Mouse (Mus musculus) induced T-regulatory cell, adult 2 months (primary cell): ENCODE measurements around the gene 1110051M20Rik.

Experiments
- DNase-seq: peaks from one replicate; pipeline ENCODE4 v3.0.0-alpha.2; 2012; ENCODE audit warnings: low read depth

Gene 1110051M20Rik

DNA sequence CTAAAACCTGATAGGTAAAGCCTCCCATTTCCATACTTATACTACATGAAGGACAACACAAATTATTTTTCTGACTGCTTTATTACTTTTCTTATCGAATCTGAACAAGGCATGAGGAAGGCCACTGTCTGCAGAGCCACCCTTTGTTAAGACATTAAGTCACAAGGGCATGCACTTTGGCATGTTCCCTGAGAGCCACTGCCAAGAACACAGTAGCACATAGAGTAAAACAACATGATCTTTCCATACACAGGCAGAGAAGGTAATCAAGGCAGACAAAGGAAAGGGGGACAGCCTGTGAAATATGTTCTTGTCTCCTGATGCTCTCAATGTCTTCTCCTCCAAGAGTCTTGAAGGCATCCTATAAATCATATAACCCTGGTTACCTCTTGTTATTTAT is 30.7 kb downstream of the 1110051M20Rik start:
- no peak for DNase-seq

- DNase-seq = no peak
These were observed 32.1 kb downstream of the 1110051M20Rik start for GRCm38 (mm10) chr2:91412361-91412760.

DNA sequence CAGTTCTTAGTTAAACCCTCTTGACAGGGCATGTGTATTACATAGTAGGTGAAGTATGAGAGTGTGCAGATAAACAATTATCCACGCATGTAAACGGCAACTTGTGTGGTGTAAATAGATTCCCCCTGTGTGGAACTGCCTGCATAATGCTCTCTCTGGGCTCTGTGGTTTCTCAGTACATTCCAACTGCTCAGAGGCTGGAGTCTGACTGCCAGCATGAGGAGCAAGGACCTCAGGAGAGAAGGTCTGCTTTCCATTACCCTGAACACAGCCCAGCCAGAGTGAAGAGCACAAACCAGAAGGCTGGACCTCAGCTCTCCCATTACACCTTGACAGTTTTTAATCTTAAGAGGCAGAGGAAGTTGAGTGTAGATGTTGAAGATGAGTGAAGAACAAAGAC is 33.0 kb downstream of the 1110051M20Rik start:
- no peak for DNase-seq

- no peak for DNase-seq
These were observed 36.5 kb downstream of the 1110051M20Rik start for GRCm38 (mm10) chr2:91408031-91408430.

- DNase-seq = no peak
These were observed 39.4 kb downstream of the 1110051M20Rik start for GRCm38 (mm10) chr2:91405071-91405470.

DNA sequence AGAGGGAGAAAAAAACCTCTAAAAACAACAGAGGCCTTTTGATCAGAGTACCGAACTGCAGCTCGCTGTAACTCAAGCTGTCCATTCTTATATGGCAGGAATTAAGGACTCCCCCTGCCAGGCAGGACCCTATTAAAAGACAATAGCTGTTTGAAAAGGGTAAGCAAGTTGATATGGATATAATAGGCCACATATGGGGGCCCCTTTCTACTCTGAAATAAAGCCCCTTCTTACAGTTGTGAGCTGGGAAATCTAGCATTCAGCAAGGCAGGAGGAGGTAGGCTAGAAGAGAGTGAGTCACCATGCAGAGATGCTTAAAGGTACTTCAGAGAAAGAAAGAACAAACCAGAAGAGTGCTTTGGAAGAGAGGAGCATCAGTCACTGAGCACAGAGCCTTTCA is 44.8 kb downstream of the 1110051M20Rik start:
- no peak for DNase-seq

DNA sequence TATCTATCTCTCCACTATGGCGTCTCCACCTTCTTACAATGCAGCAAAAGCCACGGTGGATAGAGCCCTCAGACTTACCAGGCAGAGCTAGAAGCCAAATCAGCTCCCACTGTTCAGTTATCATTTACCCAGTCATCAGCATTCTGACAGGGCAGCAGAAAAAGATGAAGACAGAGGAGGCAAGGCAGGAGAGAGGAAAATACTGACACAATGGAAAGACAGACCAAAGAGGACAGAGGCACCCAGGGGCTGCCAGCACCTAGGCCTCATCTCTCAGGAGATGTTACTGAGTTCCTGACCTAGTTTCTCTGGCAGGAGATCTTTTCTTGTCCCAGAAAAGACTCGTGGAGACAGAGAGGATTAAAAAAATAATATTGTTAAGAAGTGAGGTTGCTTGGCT is 45.3 kb downstream of the 1110051M20Rik start:
- no peak for DNase-seq

- no peak for DNase-seq
These were observed 50.4 kb downstream of the 1110051M20Rik start for GRCm38 (mm10) chr2:91394078-91394477.

DNA sequence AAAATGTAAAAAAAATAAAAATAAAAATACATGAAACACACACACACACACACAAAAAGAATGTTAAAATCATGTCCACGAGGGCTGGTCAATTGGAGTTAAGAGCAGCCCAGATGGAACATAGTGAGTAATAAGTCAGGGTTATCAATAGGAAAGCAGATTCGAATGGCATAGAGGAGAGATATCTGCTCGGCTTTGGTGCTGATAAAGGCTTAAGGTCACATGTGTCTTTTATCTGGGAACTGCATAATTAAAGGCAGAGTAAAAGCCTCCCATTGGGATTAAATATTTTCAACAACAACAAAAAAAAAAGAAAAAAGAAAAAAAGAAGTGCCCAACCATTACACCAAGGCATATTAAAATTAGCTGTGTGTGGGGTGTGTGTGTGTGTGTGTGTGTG is 55.8 kb downstream of the 1110051M20Rik start:
- no peak for DNase-seq

GRCm38 (mm10) chr2:91388281-91388680 is 56.2 kb downstream of the 1110051M20Rik start:
- DNase-seq = no peak

GRCm38 (mm10) chr2:91387287-91387958 is 57.1 kb downstream of the 1110051M20Rik start:
- no peak for DNase-seq

DNA sequence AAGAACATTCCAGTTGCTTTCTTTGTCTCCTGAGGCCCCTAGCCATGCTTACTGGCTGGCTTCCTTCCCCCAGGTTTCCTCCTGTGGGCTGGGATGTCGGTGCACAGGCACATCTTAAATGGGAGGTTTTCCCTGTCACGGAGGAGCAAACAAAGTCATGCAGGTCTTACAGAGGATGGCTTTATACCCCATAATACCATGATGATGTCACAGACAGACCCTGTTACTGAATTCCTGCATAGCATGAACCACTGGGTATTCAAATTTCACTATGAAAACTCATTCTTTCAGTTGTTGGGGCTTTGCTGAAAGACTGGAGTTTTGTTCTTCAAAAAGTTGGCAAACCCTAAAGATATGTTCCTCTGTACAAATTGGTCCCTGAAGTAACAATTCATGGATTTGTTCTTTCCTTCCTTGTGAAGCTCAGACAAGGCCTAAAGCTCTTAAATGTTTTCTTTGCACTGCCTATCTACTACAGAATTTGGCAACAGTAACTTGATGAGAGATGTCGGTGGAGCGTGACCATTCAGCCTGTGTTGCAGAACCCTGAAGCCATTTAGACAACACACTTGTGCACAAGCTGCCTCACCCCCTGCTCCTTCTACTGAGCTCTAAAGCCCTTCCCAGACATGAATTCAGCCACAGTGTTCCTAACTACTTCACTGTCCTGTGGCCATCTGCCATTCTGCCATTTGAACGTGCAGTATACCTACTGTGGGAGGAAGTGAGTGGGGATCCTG is 57.8 kb downstream of the 1110051M20Rik start:
- DNase-seq = no peak

DNA sequence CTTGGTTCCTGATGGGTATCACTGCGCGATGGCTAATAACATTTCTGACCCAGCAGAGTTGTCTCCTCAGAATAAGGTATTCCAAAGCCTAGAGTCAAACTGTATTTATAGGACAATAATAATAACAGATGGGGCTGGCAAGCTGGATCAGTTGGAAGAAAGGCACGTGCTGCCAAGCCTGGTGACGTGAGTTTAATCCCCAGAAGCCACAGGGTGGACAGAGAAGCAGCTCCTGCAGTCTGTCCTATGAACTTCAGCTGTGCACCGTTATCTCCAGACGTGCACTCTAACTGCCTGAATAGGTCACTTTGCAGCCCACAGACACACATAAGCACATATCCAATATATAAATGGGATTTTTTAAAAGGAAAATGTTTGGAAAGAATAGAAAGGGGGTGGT is 61.2 kb downstream of the 1110051M20Rik start:
- no peak for DNase-seq

DNA sequence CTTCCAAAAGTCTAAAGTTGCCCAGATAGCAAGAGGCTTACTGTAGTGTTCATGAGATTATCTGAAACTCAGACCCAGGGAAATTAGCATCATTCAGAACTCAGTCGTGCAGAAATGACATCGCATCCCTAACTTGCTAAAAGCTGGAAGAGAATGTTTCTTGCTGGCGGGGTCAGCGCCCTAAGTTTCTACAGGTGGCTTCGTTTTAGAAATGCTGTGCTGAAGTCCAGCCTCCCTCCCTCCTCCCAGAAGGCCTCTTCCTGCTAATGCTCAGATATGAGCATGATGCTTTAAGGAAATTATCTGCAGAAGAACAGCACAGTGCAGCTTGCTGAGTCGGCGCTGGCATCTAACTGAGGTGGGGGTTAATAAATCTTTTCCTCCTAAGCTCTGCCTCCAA is 67.5 kb downstream of the 1110051M20Rik start:
- no peak for DNase-seq

- DNase-seq = no peak
These were observed 74.2 kb downstream of the 1110051M20Rik start for GRCm38 (mm10) chr2:91370314-91370713.

DNA sequence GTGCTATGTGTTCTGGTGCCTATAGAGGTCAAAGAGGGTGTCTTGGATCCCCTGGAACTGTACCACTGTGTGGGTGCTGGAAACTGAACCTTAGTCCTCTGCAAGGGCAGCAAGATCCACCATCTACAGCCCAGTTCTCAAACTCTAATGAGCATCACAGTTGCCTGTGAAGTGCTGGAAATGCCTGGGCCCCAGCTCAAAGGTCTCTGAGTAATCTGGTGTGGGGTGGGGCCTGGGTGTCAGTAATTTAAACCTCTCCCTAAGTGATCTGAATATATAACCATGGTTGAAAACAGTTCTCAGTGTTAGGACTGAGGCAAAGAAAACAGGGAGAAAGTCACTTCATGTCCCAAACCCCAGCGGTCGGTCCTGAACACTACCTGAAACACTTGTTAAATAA is 81.2 kb downstream of the 1110051M20Rik start:
- no peak for DNase-seq

DNA sequence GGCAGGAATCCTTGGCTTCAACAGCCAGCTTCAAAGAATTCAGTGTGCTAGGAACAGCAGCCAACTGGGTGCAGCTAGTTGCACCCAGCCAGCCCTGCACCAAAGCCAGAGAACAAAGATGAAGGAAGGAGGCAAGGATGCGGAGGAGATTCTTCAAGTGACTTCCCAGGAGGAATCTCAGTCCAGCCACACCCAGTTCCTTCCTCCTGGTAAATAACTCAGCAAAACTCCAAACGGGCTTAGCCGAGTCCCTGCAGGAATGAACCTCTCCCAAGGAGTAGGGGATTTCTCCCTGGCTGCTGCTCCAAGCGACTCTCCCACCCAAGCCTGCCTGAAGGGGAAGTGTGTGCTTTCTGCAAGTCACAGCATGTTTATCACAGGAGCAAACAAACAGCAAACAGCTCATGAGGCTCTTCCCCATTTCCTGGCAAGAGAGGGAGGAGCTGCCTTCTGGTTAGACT is 83.4 kb downstream of the 1110051M20Rik start:
- DNase-seq = no peak

GRCm38 (mm10) chr2:91355767-91356166 is 88.7 kb downstream of the 1110051M20Rik start:
- no peak for DNase-seq

- DNase-seq = no peak
These were observed 89.6 kb downstream of the 1110051M20Rik start for GRCm38 (mm10) chr2:91354727-91355403.

- DNase-seq = no peak
These were observed 90.7 kb downstream of the 1110051M20Rik start for GRCm38 (mm10) chr2:91353854-91354253.

DNA sequence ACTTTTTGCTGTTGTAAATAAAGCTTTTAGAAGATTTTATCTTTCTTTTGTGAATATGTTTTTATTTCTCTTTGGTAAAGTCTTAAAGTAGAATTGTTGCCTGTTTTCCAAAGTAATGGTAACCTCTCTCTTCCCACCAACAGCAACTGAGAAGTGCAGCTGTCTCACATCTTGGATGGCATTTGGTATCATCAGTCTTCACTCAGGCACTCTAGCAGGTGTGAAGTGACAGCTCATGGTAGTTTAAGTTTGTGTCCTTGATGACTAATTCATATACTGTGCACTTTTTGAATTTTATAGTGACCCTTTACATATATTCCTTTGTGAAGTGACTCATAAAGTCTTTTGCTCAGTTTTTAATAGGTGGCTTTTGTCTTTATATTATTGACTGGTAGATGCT is 92.7 kb downstream of the 1110051M20Rik start:
- no peak for DNase-seq

- no peak for DNase-seq
These were observed 94.5 kb downstream of the 1110051M20Rik start for GRCm38 (mm10) chr2:91349974-91350457.

DNA sequence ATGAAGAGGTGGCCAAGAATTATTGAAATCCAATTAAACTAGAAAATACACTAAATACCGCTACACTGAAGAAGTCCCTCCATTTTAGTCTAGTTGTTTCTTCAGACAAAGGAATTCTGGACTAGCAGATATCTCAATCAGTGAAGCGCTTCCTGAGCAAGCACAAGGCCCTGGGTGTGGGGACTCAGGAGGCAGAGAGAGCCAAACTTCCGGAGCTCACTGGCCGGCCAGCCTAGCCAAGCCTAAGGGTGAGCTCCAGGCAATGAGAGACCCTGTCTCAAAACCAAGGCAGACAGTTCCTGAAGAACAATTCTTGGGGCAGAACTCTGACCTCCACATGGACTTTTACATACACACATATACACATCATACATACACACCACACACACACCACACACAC is 95.6 kb downstream of the 1110051M20Rik start:
- DNase-seq = no peak
